Mouse (Mus musculus) gastrocnemius, adult 2 months (tissue): ENCODE results near the gene Add1. TPM values are rescaled to one million over a fixed set of nuclear protein-coding genes. Genes with fewer than 3 reads are reported as not detected.

Experiments used
- DNase-seq: peaks from one replicate; pipeline ENCODE4 v3.0.0; 2022
- H3K27ac ChIP-seq: fragments of 200-600 bp; 2 replicates; pipeline ENCODE4 v1.8.1; 2022; ENCODE audit warnings: mild to moderate bottlenecking
- H3K4me3 ChIP-seq: fragments of 200-600 bp; 2 replicates; pipeline ENCODE4 v1.8.1; 2022; ENCODE audit warnings: mild to moderate bottlenecking, moderate library complexity
- CTCF ChIP-seq: fragments of 200-600 bp; IDR thresholded peaks from 2 replicates; pipeline ENCODE4 v1.8.1; 2022; ENCODE audit warnings: antibody characterized with exemption, mild to moderate bottlenecking, moderate library complexity
- intact Hi-C: fragments of 180-260 bp; cut with DNase I; formaldehyde crosslinking; loops from one replicate; pipeline ENCODE4 v1.15.1; 2025
- total RNA-seq, 2 experiments: library from RNA; stranded (reverse); gene quantifications; 2 replicates each; pipeline ENCODE4 v1.2.3; 2021

The Add1 gene
- total RNA-seq, 2 experiments from 2014 or later, result 72.3 to 74.9 TPM

DNA sequence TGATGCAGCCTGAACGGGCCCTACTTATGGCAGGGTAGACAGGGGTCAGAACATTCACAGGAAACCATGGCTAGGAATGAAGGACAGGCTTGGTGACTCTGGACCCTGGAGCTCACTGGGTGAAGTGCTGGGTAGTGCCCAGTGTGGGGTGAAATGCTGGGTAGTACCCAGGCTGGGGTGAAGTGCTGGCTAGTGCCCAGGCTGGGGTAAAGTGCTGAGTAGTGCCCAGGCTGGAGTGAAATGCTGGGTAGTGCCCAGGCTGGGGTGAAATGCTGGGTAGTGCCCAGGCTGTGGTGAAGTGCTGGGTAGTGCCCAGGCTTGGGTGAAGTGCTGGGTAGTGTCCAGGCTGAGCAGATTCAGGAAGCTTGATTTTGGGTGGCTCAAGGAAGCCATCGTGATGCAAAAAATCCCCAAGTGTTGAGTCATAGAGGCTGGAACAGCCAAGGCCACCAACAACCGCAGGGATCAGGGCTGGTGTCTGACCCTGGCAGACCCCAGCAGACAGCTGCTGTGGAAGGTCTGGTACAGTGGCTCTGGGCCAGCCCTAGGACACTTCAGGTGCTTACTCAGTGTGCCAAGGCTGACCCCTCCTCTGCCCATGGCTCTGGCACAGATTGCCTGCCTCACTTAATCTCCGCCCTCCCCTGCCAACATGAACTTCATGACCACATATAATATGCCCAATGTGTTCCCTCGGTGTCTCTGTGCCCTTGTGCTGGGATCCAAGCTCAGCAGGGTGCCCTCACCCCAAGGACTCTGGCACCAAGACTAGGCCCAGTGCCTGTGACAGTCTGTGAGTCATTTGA lies 38.5 kb upstream of the Add1 start:
- H3K27ac ChIP-seq, result peak overlapping the region; percentile 51
- intact Hi-C loops, result no loop called here
- no peak for TF ChIP-seq CTCF
- peak; percentile 61 for DNase-seq
- H3K4me3 ChIP-seq, result no peak overlapping the region

DNA sequence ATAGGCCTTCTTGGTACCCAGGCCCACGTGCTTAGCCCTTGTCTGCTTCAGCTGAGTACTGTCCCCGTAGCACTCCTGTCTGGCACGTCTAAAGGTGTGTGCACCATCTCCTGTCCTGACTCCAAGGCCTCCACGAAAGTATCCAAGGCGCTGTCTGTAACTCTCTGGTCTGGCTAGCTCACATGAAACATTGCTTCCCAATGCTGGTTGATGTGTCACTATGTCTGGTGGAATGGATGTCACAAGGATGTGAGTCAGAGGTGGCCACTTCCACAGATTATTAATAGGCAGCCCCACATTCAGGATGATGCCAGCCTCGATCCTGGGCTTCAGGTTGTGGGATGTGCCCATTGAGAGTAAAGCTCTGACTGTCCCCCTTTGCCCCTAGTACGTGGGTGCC lies 37.6 kb upstream of the Add1 start:
- peak overlapping the region; percentile 51 for H3K27ac ChIP-seq
- DNase-seq, result no peak
- no peak for TF ChIP-seq CTCF
- intact Hi-C loops, result no loop called here
- H3K4me3 ChIP-seq, result no peak overlapping the region

DNA sequence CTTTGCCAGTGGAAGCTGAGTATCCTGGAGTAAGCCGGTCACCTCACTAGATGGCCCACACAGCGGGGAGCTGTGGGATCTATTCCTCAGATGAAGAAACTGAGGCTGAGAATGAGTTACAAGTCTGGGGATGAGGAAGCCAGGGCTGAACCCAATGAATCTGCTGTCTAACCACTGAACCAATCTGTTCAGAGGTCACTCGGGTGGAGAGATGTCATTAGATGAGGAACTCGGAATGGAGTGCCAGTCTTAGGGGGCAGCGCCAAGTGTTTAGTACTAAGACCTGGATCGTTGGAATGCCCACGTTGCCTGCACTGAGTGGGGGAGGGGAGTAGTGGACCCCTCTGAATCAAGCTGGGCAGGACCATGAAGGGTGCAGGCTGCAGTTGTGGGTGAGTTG lies 35.4 kb upstream of the Add1 start:
- no peak for TF ChIP-seq CTCF
- H3K27ac ChIP-seq, result no peak overlapping the region
- H3K4me3 ChIP-seq, result no peak overlapping the region
- DNase-seq, result no peak
- intact Hi-C loops, result no loop called here

DNA sequence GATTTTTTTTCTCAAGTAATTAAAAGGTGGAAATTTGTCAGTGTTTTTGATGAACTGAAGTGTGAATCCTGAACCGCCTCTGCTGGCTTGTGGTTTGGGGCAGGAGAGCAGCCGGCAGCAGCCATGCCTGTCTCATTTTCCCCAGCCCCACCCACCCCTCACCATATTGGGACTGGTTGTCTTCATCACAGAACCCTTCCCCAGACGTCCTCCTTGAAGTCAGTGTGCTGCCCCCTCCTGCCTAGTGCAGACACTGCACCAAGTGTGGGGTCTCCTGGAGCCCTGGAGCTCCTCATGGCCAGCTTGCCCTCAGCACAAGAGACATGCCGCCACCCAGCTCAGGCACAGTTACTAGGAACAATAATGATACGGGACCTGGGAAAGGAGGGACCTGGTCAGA lies 34.9 kb upstream of the Add1 start:
- no peak overlapping the region for H3K27ac ChIP-seq
- intact Hi-C loops, result no loop called here
- H3K4me3 ChIP-seq, result no peak overlapping the region
- peak; percentile 42 for TF ChIP-seq CTCF
- DNase-seq, result no peak

DNA sequence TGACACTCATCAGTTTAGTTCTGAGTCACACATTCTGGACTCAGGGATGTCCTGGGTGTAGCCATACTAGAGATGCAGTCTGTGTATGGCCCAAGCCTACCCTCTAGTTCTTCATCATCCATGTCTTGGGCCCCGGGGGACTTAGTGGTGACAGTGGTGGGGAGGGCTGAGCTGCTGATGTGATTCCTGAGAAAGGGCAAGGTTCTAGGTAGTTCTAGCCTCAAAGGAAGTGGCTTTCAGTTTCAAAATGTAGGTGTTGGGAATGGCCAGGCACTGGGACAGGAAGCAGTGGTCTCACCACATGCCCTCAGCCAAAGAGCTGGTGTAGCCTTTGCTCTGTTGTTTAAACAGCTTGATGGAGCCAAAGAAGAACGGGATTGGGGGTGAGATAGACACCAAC lies 34.3 kb upstream of the Add1 start:
- no peak overlapping the region for H3K27ac ChIP-seq
- TF ChIP-seq CTCF, result no peak
- no peak overlapping the region for H3K4me3 ChIP-seq
- no peak for DNase-seq
- intact Hi-C loops, result no loop called here

DNA sequence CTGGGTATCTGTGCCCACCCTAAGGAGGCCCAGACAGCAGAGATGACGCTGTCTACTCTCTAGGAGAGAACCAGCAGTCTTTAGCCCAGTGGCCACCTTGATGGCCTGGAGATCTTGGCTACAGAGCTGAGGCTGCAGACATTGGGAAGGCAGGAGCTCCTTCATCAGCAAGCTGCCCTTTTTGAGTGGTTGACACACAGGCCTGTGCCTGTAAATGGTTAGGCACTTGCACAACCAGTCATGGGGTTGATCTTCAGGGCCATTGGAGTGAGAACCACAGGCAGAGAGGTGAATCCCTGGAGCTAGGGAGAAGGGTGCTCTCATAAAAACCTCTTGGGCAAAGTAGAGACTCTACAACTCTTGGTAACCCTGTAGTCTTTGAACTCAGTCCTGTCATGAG lies 31.3 kb upstream of the Add1 start:
- Histone ChIP-seq H3K4me3 (no peak overlapping the region), H3K27ac (no peak overlapping the region)
- no peak for TF ChIP-seq CTCF
- intact Hi-C loops, result no loop called here
- no peak for DNase-seq

DNA sequence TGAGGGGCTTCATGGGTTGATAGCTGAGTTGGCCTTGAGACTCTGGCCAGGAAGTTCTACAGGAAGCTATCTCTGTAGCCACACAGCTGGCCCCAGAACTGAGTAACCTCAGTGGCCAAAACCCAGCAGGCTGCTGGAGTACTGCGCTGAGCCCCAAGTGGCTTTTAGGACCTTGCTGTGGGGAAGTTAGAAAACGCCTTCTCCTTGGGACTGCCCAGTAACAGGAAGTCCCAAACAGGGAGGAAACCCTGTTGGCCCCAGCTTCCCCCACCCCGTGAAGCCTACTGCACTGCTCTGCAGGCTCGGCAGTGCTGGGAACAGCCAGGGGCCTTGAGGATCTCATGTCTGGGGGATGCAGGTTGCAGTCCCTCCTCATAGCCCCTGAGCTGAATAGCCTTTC lies 30.4 kb upstream of the Add1 start:
- Histone ChIP-seq H3K27ac (no peak overlapping the region), H3K4me3 (peak overlapping the region; percentile 48)
- intact Hi-C loops, result no loop called here
- DNase-seq, result no peak
- TF ChIP-seq CTCF, result no peak

DNA sequence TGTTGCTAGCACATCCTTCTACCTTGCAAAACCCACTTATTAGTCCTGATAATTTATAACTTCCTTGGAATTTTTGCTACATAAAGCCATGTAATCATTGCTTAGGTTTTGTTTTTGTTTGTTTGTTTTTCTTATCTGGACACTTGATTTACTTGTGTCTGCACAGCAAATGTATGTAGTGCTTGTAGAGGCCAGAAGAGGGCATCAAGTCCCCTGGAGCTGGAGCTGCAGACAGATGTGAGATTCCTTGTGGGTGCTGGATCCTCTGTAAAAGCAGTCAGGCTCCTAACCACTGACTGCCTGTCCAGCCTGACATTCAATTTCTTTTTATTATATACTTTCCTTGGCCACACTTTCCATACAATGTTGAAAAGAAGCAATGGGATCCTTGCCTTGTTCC lies 26.1 kb upstream of the Add1 start:
- no peak overlapping the region for H3K27ac ChIP-seq
- no peak overlapping the region for H3K4me3 ChIP-seq
- peak; percentile 74 for TF ChIP-seq CTCF
- intact Hi-C loops, result loop anchor here (2.0 kb wide), 1 partner anchor 97 kb away; no protein-coding TSS in a partner anchor
- no peak for DNase-seq

DNA sequence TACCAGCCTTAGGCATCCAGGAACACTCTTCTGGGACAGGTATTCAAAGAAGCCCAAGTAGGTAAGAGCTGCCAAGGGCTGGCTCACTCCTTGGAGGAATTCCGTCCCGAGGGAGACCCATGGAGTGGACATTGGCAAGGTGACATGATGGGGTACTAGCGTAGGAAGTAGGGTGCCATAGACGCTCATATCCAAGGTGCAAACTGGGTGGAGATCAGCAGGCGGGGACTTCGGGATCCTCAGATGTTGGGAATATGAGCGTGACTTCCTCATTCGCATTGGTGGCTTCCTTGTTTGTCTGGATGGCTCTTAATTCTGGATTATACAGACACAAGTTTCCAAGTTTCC lies 24.4 kb upstream of the Add1 start:
- Histone ChIP-seq H3K27ac (peak overlapping the region; percentile 78), H3K4me3 (peak overlapping the region; percentile 96)
- no peak for DNase-seq
- no peak for TF ChIP-seq CTCF
- intact Hi-C loops, result no loop called here

DNA sequence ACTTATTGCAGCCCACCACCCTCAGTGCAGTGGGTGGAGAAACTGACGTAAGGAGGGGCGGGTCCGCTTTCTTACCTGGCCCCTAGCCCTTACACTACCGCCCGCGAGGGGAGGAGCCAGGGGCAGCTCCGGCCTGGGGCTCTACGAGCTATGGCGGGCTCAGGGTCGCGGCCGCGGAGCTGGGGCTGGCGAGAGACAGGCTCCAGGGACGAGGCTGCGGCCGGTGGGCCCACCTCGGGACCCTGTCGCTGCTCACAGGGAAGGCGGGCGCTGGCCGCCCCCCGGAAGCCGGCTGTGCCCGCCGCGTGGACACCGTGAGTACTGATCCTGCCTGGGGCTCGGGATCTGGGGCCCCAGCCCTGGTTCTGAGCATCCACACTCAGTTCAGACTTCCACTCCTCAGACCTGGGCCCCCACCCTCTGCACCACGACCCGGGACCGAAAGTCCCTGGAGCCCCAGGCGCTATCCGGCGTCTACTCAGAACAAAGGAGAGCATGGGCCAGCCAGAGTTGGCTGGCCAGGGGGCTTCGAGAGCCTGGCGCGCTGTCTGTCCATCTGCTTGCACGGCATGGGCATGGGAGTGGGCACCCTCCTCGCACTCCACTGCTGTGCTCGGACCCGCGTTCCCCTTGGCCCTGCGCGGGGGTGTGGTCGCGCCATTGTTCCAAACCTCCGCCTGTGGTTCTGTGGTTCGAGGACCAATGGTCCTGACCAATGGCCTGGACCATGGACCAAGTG lies 23.8 kb upstream of the Add1 start:
- peak overlapping the region; percentile 96 for H3K4me3 ChIP-seq
- intact Hi-C loops, result no loop called here
- 0 out of 2 replicates have a peak, but pooled peaks have one; percentile 3 for TF ChIP-seq CTCF
- peak overlapping the region; percentile 78 for H3K27ac ChIP-seq
- peak; percentile 54 for DNase-seq

DNA sequence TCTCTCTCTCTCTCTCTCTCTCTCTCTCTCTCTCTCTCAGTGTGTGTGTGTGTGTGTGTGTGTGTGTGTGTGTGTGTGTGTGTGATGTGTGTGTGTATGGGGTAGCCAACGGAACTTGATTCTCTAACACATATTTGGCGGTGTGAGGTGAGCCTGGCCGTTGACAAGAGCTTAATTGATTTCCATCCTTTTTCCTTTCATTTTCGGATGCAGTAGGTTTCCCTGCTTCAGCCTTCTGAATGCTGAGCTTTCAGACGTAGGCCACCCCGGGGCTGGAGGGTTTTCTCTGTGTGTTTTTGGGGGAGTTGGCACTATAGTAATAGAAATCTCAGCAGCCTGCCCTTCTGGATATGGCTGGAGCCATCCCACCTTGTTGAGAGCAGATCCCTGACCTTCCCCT lies 23.2 kb upstream of the Add1 start:
- Histone ChIP-seq H3K27ac (no peak overlapping the region), H3K4me3 (peak overlapping the region; percentile 96)
- intact Hi-C loops, result no loop called here
- no peak for DNase-seq
- no peak for TF ChIP-seq CTCF

DNA sequence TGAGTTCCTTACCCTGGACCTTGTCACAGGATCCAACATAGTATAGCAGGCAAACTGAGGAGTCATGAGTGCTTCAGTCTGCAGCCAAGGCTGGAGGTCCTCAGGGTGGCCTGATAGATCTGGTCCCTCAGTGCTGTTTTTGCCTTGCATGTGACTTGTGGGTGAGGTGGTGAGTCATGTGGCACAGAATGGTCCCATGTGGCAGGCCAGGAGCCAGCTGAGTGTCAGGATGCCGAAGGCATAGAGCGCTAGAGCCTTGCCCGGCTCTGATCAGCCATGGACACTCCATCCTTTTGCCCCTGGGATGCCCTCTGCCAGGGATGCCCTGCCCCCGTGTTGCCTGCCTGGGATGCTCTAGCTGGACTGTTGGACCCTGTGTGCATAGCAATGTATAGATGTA lies 21.6 kb upstream of the Add1 start:
- intact Hi-C loops, result no loop called here
- no peak overlapping the region for H3K27ac ChIP-seq
- H3K4me3 ChIP-seq, result no peak overlapping the region
- TF ChIP-seq CTCF, result no peak
- DNase-seq, result no peak

DNA sequence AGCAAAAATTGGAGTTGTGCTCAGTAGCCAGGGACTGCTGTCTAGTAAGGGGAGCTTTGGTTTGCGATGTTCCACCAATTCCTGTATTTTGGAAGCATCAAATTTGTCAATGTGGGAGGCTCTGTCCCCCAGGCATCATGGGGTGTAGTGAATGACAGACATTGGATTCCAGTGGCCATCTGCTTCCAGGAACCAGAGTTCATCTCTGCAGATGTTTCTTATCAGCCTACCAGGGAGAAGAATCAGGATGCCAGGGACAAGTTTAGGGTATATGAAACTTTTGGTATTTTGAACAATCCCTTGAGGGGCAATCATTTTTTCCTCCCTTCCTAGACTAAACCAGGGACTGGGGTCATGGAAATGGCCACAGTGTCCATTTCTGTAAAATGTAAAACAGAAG lies 9.6 kb upstream of the Add1 start:
- intact Hi-C loops, result no loop called here
- DNase-seq, result no peak
- Histone ChIP-seq H3K4me3 (no peak overlapping the region), H3K27ac (no peak overlapping the region)
- TF ChIP-seq CTCF, result no peak
